Mouse (Mus musculus) heart, embryonic 14.5 days (tissue): ENCODE results near the gene Kdm2b. TPM values are rescaled to one million over a fixed set of nuclear protein-coding genes. Genes with fewer than 3 reads are reported as not detected.
"Not testable (repeated sequence)": the region's sequence is repeated elsewhere in the genome, so short reads cannot be mapped to it uniquely, and the experiment has no call there.

Experiments
- ATAC-seq: fragments of 200-750 bp; cut with Nextera tagmentation; 2 replicates; pipeline ENCODE4 v1.8.0; 2017; ENCODE audit warnings: low read depth, moderate TSS enrichment; ENCODE audit not compliant: insufficient number of reproducible peaks, insufficient read depth, low FRiP score
- H3K27ac ChIP-seq, 2 experiments: fragments of 200-500 bp in 1 of 2; fragments of 300-500 bp in 1 of 2; sonication (generic) in 1 of 2; replicated peaks in 1 of 2; 2 replicates each; pipeline ENCODE4 v1.5.1; 2012 to 2014; ENCODE audit warnings: low read depth in 2 of 2, low read length in 2 of 2, control low read depth in 1 of 2, mild to moderate bottlenecking in 1 of 2, mixed read lengths in 1 of 2; ENCODE audit not compliant: control insufficient read depth in 1 of 2, insufficient read depth in 1 of 2
- H3K27me3 ChIP-seq: fragments of 300-500 bp; sonication (generic); 2 replicates; pipeline ENCODE4 v1.6.1; 2014; ENCODE audit warnings: mild to moderate bottlenecking, low read length, control low read depth; ENCODE audit not compliant: control insufficient read depth, insufficient read depth
- H3K36me3 ChIP-seq: fragments of 300-500 bp; sonication (generic); 2 replicates; pipeline ENCODE4 v1.6.1; 2014; ENCODE audit warnings: mild to moderate bottlenecking, control low read depth, low read length, mixed read lengths; ENCODE audit not compliant: control insufficient read depth, insufficient read depth
- H3K4me1 ChIP-seq, 2 experiments: fragments of 200-500 bp in 1 of 2; fragments of 300-500 bp in 1 of 2; sonication (generic) in 1 of 2; 2 replicates each; pipeline ENCODE4 v1.6.1; 2012 to 2014; ENCODE audit warnings: low read length in 2 of 2, control low read depth in 1 of 2, mixed read lengths in 1 of 2; ENCODE audit not compliant: control insufficient read depth in 2 of 2, insufficient read depth in 2 of 2
- H3K4me2 ChIP-seq: fragments of 300-500 bp; sonication (generic); 2 replicates; pipeline ENCODE4 v1.6.1; 2014; ENCODE audit warnings: mild to moderate bottlenecking, low read length
- H3K4me3 ChIP-seq, 2 experiments: fragments of 200-500 bp in 1 of 2; fragments of 300-500 bp in 1 of 2; sonication (generic) in 1 of 2; 2 replicates each; pipeline ENCODE4 v1.5.1; 2012 to 2014; ENCODE audit warnings: low read length in 2 of 2, mild to moderate bottlenecking in 2 of 2, control low read depth in 1 of 2, low read depth in 1 of 2, moderate library complexity in 1 of 2; ENCODE audit not compliant: control insufficient read depth in 1 of 2, insufficient read depth in 1 of 2
- H3K9ac ChIP-seq: fragments of 300-500 bp; sonication (generic); 2 replicates; pipeline ENCODE4 v1.6.1; 2014; ENCODE audit warnings: mild to moderate bottlenecking, low read length
- H3K9me3 ChIP-seq: fragments of 300-500 bp; sonication (generic); 2 replicates; pipeline ENCODE4 v1.6.1; 2016; ENCODE audit warnings: low read length, control low read depth; ENCODE audit not compliant: control insufficient read depth
- WGBS: fragments of 180-500 bp; shearing (Covaris S2); extraction: QIAGEN DNeasy Blood & Tissue Kit; methylation state at CpG from one replicate; pipeline ENCODE4 v1.1.7; 2014; 5-methylcytosine and 5-hydroxymethylcytosine counted together
- polyA plus RNA-seq: library from polyadenylated mRNA; unstranded; fragments of >200 nt; fragmentation: Nextera tagmentation; extraction: Ambion mirVana; gene quantifications from 2 replicates; pipeline ENCODE4 v1.2.1, GENCODE M21; 2014

Gene Kdm2b
- polyA plus RNA-seq, 1 experiment from 2014 or later = 24.2 TPM

- H3K4me1 ChIP-seq = peaks cover 24 to 33% of the 10 kb centered on the region in 2 experiments
- WGBS = 5% methylated on average over 39 of the region's 39 CpGs
- peaks cover 3% of the 10 kb centered on the region; the same call in 1 of the 2 replicates for H3K36me3 ChIP-seq
- H3K9me3 ChIP-seq = no peaks in the 10 kb centered on the region
- H3K27ac ChIP-seq = peak overlapping the region in 1 of 2 experiments; percentile 92; a peak in 1 of 4 replicates
- peak overlapping the region; percentile 69 to 77 for H3K4me3 ChIP-seq
- H3K27me3 ChIP-seq = no peaks in the 10 kb centered on the region
- peak overlapping the region; percentile 98 for H3K4me2 ChIP-seq
- H3K9ac ChIP-seq = peak overlapping the region; percentile 84
- no peak for ATAC-seq
Measured at GRCm38 (mm10) chr5:122987211-122988020, 2.2 kb downstream of the Kdm2b start.

DNA sequence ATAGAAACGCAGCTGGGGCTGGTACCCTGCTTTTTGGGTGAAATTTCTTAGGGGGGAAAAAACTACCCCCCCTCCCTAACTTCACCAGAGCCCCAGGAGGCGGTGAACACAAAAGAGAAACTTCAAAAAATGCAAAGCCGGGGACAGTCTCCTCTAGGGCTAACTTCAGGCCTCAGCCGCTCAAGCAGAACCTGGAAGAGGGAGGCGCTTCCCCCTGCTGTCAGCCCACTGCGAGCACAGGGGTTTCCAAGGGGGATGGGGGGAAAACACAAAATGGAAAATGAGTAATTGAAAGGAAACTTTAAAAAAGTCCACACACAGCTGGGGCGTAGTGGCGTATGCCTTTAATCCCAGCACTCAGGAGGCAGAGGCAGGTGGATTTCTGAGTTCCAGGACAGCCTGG is 3.5 kb downstream of the Kdm2b start:
- Histone ChIP-seq H3K9me3 (no peaks in the 10 kb centered on the region), H3K4me2 (no peak overlapping the region), H3K36me3 (peaks cover 3% of the 10 kb centered on the region; the same call in 1 of the 2 replicates), H3K4me1 (peaks cover 18 to 26% of the 10 kb centered on the region in 2 experiments), H3K27me3 (no peaks in the 10 kb centered on the region), H3K4me3 (no peak overlapping the region), H3K9ac (peak overlapping the region; percentile 12; the same call in 1 of the 2 replicates), H3K27ac (no peak overlapping the region)
- 57% methylated on average over 8 of the region's 8 CpGs for WGBS
- ATAC-seq = no peak

DNA sequence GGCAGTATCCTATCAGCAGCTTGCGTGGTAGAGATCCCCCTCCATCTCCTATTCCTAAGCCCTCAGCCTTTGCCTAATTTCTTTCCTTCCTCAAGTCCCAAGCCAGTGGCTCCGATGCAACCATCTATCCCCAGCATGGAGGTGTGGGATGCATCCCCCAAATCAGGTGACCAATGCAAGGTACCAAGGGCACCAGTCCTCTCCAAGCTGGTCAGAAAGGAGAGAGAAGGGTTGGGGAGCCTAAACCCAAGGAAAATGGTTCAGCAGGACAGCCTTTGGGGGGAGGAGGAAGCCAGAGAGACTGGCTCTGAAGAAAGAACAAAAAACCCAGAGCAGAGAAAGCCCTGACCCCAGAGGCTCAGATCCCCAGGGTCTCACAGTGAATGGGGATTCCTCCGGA is 4.3 kb downstream of the Kdm2b start:
- Histone ChIP-seq H3K9ac (peak overlapping the region; percentile 27; the same call in 1 of the 2 replicates), H3K4me3 (no peak overlapping the region)

GRCm38 (mm10) chr5:122984483-122984882 is 5.1 kb downstream of the Kdm2b start:
- 89% methylated on average over 5 of the region's 5 CpGs for WGBS
- no peak overlapping the region for H3K4me3 ChIP-seq
- peaks cover 5% of the 10 kb centered on the region; the same call in 1 of the 2 replicates for H3K36me3 ChIP-seq
- ATAC-seq = no peak
- no peaks in the 10 kb centered on the region for H3K9me3 ChIP-seq
- H3K27me3 ChIP-seq = no peaks in the 10 kb centered on the region
- no peak overlapping the region for H3K4me2 ChIP-seq
- H3K4me1 ChIP-seq = peaks cover 10 to 13% of the 10 kb centered on the region in 2 experiments; a peak in 3 of 4 replicates
- H3K9ac ChIP-seq = no peak overlapping the region
- no peak overlapping the region for H3K27ac ChIP-seq

More for the DNA sequence above, 4.3 kb downstream of the Kdm2b start:
- 84% methylated on average over 3 of the region's 3 CpGs for WGBS
- ATAC-seq = no peak
- Histone ChIP-seq H3K4me2 (no peak overlapping the region), H3K4me1 (peaks cover 12 to 18% of the 10 kb centered on the region in 2 experiments), H3K27me3 (no peaks in the 10 kb centered on the region), H3K9me3 (no peaks in the 10 kb centered on the region), H3K27ac (no peak overlapping the region), H3K36me3 (peaks cover 5% of the 10 kb centered on the region; the same call in 1 of the 2 replicates)

GRCm38 (mm10) chr5:122978970-122979369 is 10.7 kb downstream of the Kdm2b start:
- Histone ChIP-seq H3K27me3 (no peaks in the 10 kb centered on the region), H3K9ac (no peak overlapping the region), H3K4me2 (no peak overlapping the region), H3K27ac (0 out of 4 replicates have a peak overlapping the region, but pooled peaks of 1 of the 2 experiments have one; percentile 11), H3K4me3 (no peak overlapping the region), H3K4me1 (peaks cover 7 to 9% of the 10 kb centered on the region in 2 experiments), H3K9me3 (no peaks in the 10 kb centered on the region), H3K36me3 (0 out of 2 replicates have a peak, but pooled peaks cover 2% of the 10 kb centered on the region)
- no peak for ATAC-seq
- 37% methylated on average over 8 of the region's 8 CpGs for WGBS

DNA sequence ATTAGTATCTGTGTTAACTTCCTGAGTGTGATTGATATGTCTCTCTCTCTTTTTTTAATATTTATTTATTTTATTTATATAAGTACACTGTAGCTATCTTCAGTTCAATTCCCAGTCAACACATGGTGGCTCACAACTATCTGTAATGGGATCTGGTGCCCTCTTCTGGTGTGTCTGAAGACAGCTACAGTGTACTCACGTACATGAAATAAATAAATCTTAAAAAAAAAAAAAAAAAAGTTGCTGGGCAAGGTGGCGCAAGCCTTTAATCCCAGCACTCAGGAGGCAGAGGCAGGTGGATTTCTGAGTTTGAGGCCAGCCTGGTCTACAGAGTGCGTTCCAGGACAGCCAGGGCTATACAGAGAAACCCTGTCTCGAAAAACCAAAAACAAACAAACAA is 14.9 kb downstream of the Kdm2b start:
- not testable (repeated sequence) for ATAC-seq, H3K27ac ChIP-seq, H3K9me3 ChIP-seq, H3K4me1 ChIP-seq, H3K4me2 ChIP-seq, H3K36me3 ChIP-seq, H3K9ac ChIP-seq, H3K4me3 ChIP-seq, H3K27me3 ChIP-seq
- WGBS = 91% methylated on average over 4 of the region's 4 CpGs

DNA sequence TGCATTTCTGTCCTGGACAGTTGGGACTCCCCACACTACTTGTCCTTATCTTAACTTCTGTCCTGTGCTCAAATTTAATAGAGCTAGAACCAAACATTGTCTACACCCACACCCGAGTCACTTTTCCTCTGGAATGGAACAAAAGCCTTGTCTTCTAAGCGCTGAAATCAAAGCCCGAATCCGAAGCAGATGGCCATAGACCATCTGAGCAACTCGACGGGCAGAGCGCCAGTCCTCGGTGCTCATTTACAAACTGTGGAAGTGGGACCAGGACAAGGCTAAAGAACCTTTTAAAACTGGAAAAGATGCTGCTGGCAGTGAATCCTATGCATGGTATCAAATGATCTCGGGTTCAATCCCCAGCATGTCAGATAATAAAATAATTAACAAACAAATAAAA is 17.5 kb downstream of the Kdm2b start:
- H3K4me2 ChIP-seq = no peak overlapping the region

More for the DNA sequence above, 17.5 kb downstream of the Kdm2b start:
- no peak for ATAC-seq
- no peaks in the 10 kb centered on the region for H3K9me3 ChIP-seq
- H3K4me3 ChIP-seq = no peak overlapping the region
- no peaks in the 10 kb centered on the region for H3K36me3 ChIP-seq
- WGBS = 76% methylated on average over 9 of the region's 9 CpGs
- peaks cover 0 to 2% of the 10 kb centered on the region in 2 experiments; a peak in 1 of 4 replicates for H3K4me1 ChIP-seq
- H3K27ac ChIP-seq = no peak overlapping the region
- no peaks in the 10 kb centered on the region for H3K27me3 ChIP-seq
- H3K9ac ChIP-seq = no peak overlapping the region
